Mouse (Mus musculus) cerebellum, postnatal 36 days (tissue): ENCODE measurements around the gene Mndal.
"Not testable (repeated sequence)": the region's sequence is repeated elsewhere in the genome, so short reads cannot be mapped to it uniquely, and the experiment has no call there.

ENCODE experiments used
- DNase-seq, 2 experiments: peaks; one replicate each; pipeline ENCODE4 v3.0.0; 2021 to 2022; ENCODE audit warnings: mixed read lengths in 2 of 2

The Mndal gene

GRCm38 (mm10) chr1:173941924-173942779 is at the start of gene Mndal, which contains the start of gene Ifi203:
Gene Mndal, minus strand, starts transcription at chr1:173942491.
Gene Ifi203, minus strand, starts transcription at chr1:173942672.
- not testable (repeated sequence) for DNase-seq

DNA sequence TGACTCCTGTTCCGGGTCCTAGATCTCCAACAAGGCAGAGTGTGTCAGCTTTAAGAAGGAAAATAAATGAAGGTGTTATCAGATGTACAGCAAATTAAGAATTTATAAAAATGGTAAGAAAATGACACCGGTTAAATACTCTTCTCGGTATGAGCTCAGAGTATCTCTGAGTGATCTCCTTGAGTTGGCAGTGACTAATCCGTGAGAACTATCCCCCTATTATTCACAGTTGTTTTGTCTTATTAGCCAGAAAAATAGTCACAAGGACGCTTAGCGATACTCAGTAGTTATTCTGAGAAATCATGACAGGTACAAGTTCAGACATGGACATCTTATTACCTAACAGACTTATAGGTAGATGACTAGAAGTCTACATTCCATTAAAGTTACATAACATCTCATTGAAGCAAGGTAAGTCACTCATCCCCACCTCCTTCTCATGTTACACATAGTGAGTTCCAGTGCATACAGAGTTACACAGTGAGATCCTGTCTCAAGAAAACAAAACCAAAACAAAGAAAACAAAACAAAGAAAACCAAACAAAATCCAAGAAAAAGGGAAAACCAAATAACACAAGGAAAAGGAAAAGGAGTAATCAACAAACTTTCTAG is 40.5 kb upstream of the Mndal start, which contains the start of gene Ifi202b:
TSS of gene Ifi202b (minus strand) at position 51 of the 612 bp plus-strand sequence.
- DNase-seq: not testable (repeated sequence)

DNA sequence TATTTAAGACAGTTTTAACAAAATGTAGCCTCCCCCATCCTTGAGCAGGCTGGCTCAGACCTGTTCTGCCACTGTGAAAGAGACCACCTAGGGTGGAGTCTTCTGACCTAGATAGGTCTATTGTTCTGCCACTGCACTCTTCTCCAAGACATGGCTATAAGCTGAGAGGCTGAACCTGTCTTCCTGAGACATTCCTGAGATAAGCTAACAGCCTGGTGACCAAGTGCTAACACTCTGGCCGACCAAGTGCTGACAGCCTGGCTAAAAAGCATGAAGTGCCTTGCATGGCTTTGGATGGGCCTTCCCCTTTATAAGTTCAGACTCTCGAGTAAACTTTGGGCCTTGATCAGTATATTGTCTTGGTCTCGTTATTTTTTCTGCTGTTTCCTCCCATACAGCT is 38.7 kb upstream of the Mndal start:
- DNase-seq: not testable (repeated sequence)

DNA sequence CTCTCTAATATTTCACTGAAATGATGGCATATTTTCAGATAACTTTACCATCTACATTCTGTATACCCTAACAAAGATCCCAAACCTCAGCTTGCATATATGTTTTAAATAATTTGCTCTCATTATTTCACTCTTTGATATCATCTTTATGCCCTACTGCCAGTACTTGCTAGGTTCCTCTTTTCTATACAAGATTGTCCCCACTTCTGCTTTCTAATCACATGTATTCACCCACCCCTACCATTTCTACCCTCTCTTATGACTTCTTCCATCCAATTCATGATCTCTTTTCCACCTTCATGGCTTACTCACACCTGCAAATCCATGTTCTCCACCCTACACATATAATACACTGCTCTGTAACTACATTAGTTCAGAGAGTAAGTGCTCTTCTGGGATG is 35.3 kb upstream of the Mndal start:
- DNase-seq: no peak

GRCm38 (mm10) chr1:173973111-173973510 is 30.8 kb upstream of the Mndal start:
- DNase-seq: no peak

GRCm38 (mm10) chr1:173961491-173961890 is 19.2 kb upstream of the Mndal start:
- DNase-seq: not testable (repeated sequence)

DNA sequence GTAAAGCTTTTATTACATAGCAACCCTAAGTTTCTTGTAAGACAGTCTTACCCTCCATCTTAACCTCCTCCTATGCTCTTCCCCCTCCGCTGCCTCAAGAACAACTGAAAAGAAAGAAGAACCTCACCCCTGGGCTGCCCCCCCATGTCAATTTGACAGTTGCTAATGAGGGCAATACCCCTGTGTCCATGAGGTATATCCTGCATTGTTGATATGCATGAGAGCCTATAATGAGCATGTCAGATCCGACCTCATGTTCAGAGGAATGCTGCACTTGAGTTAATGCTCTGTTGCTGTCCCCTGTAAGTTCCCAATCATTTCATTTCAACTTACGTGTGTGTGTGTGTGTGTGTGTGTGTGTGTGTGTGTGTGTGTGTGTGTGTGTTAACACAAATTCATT is 17.7 kb upstream of the Mndal start:
- not testable (repeated sequence) for DNase-seq

DNA sequence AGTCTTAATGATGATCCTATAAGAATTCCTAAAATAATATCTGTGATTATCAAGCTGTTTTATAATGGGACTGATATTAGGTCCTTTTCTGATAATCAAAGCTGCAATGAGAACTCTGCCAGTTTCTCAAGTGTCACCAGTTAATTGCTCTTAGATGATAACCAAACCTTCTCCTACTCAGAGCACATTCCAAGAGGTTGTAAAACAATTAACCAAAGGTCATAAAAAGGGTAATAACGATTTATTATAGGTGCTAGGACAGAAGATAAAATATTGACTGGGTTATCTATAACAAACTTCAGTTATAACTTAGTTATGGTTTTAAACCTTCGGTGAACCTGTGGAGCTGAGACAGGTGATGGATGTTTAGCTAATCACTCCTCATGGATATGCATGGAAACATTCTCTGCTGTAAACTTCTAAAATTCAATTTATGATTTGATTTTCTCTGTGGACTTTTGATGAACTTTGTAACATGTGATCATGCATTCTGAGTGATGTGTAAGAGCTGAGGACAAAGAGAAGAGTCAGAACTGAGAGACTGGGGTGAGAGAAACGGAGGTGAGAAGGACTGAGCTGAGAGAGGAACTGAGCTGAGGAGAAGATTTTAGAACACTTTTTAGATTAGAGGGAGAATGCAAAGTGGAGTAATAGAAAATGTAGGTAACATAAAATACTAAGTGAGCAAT is 13.7 kb upstream of the Mndal start:
- not testable (repeated sequence) for DNase-seq

DNA sequence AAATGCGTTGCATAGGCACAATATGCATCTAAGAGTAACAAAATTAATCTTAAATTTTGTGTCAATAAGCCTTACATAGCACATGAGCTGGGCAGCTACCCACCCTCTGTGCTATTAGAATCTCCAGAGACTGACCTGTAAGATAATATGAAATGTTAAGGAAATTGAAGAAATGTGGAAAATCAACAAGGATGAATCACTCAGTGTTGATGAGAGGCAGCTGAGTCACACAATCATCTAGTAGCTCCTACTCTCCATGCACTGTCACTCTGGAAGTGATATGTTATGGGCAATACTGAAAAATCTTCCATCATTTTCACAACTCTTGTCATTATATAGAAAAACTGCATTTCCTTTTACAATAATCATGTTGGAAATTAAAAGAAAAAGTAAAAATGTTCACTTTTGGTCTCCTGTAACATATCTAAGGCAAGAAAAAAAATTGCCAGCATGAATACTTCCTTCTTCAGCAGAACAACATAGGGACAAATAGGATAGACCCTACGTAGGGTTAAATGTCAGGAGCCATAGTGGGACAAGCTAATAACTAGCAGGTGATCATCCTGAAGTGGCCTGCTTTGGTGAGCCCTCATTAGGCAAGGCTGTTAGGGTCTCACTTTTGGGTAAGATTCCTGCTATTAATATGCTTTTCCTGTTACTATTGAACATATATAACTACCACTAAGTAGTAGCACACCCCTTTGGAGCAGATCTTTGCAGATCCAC is 12.9 kb upstream of the Mndal start:
- DNase-seq: no peak

DNA sequence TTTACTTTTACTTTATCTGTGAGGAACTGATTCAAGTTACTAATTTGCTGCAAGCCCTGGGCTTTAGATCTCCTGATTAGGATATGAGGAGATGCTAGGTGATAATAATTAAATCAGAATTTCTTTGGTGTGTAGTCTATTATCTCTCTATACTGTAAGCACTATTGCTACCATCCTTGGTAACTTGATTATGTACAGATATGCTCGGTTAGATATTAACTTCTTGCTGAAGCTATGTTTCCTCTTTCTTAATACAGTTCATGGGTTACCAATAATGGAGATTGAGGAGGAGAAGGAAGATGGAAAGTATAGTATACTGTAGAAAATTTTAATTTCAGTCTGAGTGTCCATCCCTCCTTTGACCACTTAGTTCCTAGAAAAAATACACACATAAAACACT is 11.3 kb upstream of the Mndal start:
- no peak for DNase-seq

- not testable (repeated sequence) for DNase-seq
Observed at GRCm38 (mm10) chr1:173949044-173949443, 6.8 kb upstream of the Mndal start.

GRCm38 (mm10) chr1:173942780-173943066 is 432 bp upstream of the Mndal start:
- peak in 1 of 2 experiments; percentile 7 for DNase-seq

DNA sequence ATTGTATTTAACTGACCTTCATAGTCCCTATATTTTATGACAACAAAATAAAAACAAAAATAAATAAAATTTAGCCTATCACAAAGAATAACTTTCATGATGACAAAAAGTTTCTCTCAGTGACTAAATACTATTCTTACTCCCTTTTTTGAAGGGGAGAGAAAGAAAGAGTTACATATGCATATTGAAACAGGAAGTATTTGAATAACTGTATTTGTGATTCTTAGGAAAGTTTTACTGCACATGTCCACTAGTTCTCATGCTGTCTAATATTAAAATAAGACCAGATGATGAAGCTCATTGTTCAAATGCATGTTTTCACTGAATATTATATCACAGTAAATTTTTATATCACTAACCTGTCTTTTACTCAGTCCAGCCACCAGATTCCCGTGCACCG is 769 bp downstream of the Mndal start:
- DNase-seq: not testable (repeated sequence)

- DNase-seq: not testable (repeated sequence)
Observed at GRCm38 (mm10) chr1:173919279-173919678, 23.0 kb downstream of the Mndal start.

DNA sequence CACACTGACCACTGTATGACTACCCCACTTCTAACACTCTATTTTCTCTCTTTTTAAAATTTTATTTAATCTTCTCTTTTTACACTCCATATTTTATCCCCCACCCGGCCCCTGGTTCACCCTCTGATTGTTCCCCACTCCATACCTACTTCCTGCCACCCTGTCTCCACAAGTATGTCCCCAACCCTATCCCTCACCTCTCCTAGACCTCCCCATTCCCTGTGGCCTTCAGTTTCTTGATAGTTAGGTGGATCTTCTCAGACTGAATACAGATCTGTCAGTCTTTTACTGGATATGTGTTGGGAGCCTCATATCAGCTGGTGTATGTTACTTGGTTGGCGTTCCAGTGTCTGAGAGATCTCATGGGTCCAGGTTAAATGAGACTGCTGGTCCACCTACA is 27.7 kb downstream of the Mndal start:
- no peak for DNase-seq

DNA sequence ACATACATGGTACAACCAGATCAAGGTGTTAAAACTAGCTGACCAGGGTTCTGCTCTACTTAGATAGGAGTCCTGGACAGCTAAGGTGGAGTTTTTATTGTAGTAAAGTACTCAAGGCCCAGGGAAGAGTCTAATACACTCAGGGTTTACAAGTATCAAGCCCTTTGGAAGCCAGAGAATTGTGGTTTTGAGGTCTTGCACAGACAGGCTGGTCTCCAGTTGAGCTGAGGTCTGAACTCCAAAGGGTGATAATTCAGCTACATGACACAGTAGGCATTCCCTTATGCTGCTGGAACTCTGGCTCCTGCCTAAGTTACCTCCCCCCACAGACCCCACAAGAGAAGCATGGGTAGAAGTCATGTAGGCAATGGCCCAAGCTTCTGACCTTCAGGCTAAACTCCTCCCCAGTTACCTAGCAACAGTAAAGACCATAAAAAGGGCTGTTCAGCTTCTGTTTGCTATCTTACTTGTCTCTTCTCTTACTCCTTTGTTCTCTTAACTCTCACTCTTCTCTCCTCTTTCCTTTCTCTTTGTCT is 29.0 kb downstream of the Mndal start:
- DNase-seq: not testable (repeated sequence)

- not testable (repeated sequence) for DNase-seq
Observed at GRCm38 (mm10) chr1:173912548-173913255, 29.6 kb downstream of the Mndal start, which contains the start of gene Ifi211. Gene Ifi211, minus strand, starts transcription at chr1:173913046.

- no peak for DNase-seq
Observed at GRCm38 (mm10) chr1:173911808-173912464, 30.4 kb downstream of the Mndal start.

GRCm38 (mm10) chr1:173908390-173908789 is 33.9 kb downstream of the Mndal start:
- not testable (repeated sequence) for DNase-seq

DNA sequence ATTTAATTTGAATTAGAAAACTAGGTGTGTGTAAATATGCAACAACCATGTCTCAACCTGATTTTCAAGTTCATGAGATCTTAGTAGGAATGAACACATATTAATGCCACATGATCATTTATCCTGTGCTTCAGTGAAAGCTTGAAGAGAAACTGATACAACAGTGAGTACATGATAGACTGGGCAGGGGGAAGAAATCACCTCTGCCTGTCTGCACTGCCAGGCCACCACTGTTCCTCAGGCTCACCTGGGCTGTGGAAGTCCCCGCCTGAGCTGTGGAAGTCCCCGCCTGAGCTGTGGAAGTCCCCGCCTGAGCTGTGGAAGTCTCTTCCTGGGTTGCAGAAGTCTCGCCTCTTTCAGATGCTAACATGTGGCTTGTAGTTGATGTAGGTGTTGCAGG is 36.4 kb downstream of the Mndal start:
- not testable (repeated sequence) for DNase-seq

GRCm38 (mm10) chr1:173889741-173890140 is 52.5 kb downstream of the Mndal start:
- not testable (repeated sequence) for DNase-seq
